Mouse (Mus musculus): ENCODE measurements around the gene Ptbp2. TPM values are rescaled to one million over a fixed set of nuclear protein-coding genes. Genes with fewer than 3 reads are reported as not detected.

The Ptbp2 gene
- polyA plus RNA-seq, 1 experiment from 2014 or later, result 95.7 TPM

DNA sequence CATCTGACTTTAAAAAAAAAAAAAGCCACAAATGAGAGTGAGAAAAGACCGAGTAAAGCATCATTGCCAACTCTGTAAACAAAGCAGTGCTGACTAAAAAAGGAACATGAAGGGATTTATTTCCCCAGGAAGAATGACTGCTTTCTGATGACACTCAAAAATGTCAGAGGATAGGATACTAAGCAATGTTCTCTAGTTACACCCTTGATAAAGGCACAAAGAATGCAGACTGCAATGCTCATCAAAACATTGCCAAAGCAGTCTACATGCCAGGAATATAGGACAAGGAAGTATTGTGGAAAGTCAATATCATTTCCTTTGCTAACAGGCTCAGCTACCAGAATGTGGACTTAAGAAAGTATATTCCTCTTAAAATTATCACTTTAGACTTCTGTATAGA lies 38.5 kb downstream of the Ptbp2 start:
- H3K27me3 ChIP-seq (ENCODE audit: control insufficient read depth, insufficient read depth, low read length), result no peaks in the 10 kb centered on the region
- H3K9me3 ChIP-seq (ENCODE audit: control insufficient read depth, low read length), result no peaks in the 10 kb centered on the region
- H3K4me1 ChIP-seq (ENCODE audit: control insufficient read depth, insufficient read depth, low read length), result no peaks in the 10 kb centered on the region
- no peak overlapping the region for H3K27ac ChIP-seq (ENCODE audit: low read depth, low read length)
- H3K36me3 ChIP-seq (ENCODE audit: control insufficient read depth, insufficient read depth, low read length), result peaks cover 31% of the 10 kb centered on the region
- no peak overlapping the region for H3K4me3 ChIP-seq (ENCODE audit: low read length)
- WGBS, result 63% methylated on average over 1 of the region's 1 CpGs
- no peak overlapping the region for H3K9ac ChIP-seq (ENCODE audit: low read depth, low read length)
- no peak overlapping the region for H3K4me2 ChIP-seq (replicated peaks; ENCODE audit: low read depth, low read length)
- no peak for ATAC-seq (ENCODE audit: low FRiP score, low TSS enrichment)

GRCm38 (mm10) chr3:119729863-119730262 lies 54.4 kb downstream of the Ptbp2 start:
- Histone ChIP-seq H3K4me1 (ENCODE audit: control insufficient read depth, insufficient read depth, low read length) (no peaks in the 10 kb centered on the region), H3K9ac (ENCODE audit: low read depth, low read length) (no peak overlapping the region), H3K36me3 (ENCODE audit: control insufficient read depth, insufficient read depth, low read length) (peaks cover 28% of the 10 kb centered on the region; the same call in 1 of the 2 replicates), H3K9me3 (ENCODE audit: control insufficient read depth, low read length) (no peaks in the 10 kb centered on the region), H3K27ac (ENCODE audit: low read depth, low read length) (no peak overlapping the region), H3K4me2 (replicated peaks; ENCODE audit: low read depth, low read length) (no peak overlapping the region), H3K4me3 (ENCODE audit: low read length) (no peak overlapping the region), H3K27me3 (ENCODE audit: control insufficient read depth, insufficient read depth, low read length) (no peaks in the 10 kb centered on the region)
- ATAC-seq (ENCODE audit: low FRiP score, low TSS enrichment), result no peak
- WGBS, result 81% methylated on average over 2 of the region's 2 CpGs

GRCm38 (mm10) chr3:119712066-119712465 lies 72.2 kb downstream of the Ptbp2 start:
- H3K9ac ChIP-seq (ENCODE audit: low read depth, low read length), result no peak overlapping the region
- no peak overlapping the region for H3K4me3 ChIP-seq (ENCODE audit: low read length)
- WGBS, result 96% methylated on average over 5 of the region's 5 CpGs
- no peaks in the 10 kb centered on the region for H3K27me3 ChIP-seq (ENCODE audit: control insufficient read depth, insufficient read depth, low read length)
- H3K4me2 ChIP-seq (replicated peaks; ENCODE audit: low read depth, low read length), result no peak overlapping the region
- H3K36me3 ChIP-seq (ENCODE audit: control insufficient read depth, insufficient read depth, low read length), result no peaks in the 10 kb centered on the region
- no peak overlapping the region for H3K27ac ChIP-seq (ENCODE audit: low read depth, low read length)
- no peaks in the 10 kb centered on the region for H3K4me1 ChIP-seq (ENCODE audit: control insufficient read depth, insufficient read depth, low read length)
- no peaks in the 10 kb centered on the region for H3K9me3 ChIP-seq (ENCODE audit: control insufficient read depth, low read length)
- peak; percentile 42; the same call in 1 of the 2 replicates for ATAC-seq (ENCODE audit: low FRiP score, low TSS enrichment)

- Histone ChIP-seq H3K9ac (ENCODE audit: low read depth, low read length) (no peak overlapping the region), H3K4me2 (replicated peaks; ENCODE audit: low read depth, low read length) (no peak overlapping the region), H3K9me3 (ENCODE audit: control insufficient read depth, low read length) (no peaks in the 10 kb centered on the region), H3K4me3 (ENCODE audit: low read length) (no peak overlapping the region), H3K4me1 (ENCODE audit: control insufficient read depth, insufficient read depth, low read length) (no peaks in the 10 kb centered on the region), H3K36me3 (ENCODE audit: control insufficient read depth, insufficient read depth, low read length) (no peaks in the 10 kb centered on the region), H3K27me3 (ENCODE audit: control insufficient read depth, insufficient read depth, low read length) (no peaks in the 10 kb centered on the region), H3K27ac (ENCODE audit: low read depth, low read length) (no peak overlapping the region)
- 94% methylated on average over 3 of the region's 3 CpGs for WGBS
- peak; percentile 63; the same call in 1 of the 2 replicates for ATAC-seq (ENCODE audit: low FRiP score, low TSS enrichment)
Measured at GRCm38 (mm10) chr3:119711503-119711902, 72.8 kb downstream of the Ptbp2 start.

GRCm38 (mm10) chr3:119701467-119701866 lies 82.8 kb downstream of the Ptbp2 start:
- no peak overlapping the region for H3K27ac ChIP-seq (ENCODE audit: low read depth, low read length)
- H3K4me3 ChIP-seq (ENCODE audit: low read length), result no peak overlapping the region
- peak; percentile 46; the same call in 1 of the 2 replicates for ATAC-seq (ENCODE audit: low FRiP score, low TSS enrichment)
- 53% methylated on average over 3 of the region's 3 CpGs for WGBS
- H3K9me3 ChIP-seq (ENCODE audit: control insufficient read depth, low read length), result no peaks in the 10 kb centered on the region
- H3K9ac ChIP-seq (ENCODE audit: low read depth, low read length), result no peak overlapping the region
- H3K27me3 ChIP-seq (ENCODE audit: control insufficient read depth, insufficient read depth, low read length), result no peaks in the 10 kb centered on the region
- no peaks in the 10 kb centered on the region for H3K36me3 ChIP-seq (ENCODE audit: control insufficient read depth, insufficient read depth, low read length)
- H3K4me2 ChIP-seq (replicated peaks; ENCODE audit: low read depth, low read length), result no peak overlapping the region
- no peaks in the 10 kb centered on the region for H3K4me1 ChIP-seq (ENCODE audit: control insufficient read depth, insufficient read depth, low read length)

DNA sequence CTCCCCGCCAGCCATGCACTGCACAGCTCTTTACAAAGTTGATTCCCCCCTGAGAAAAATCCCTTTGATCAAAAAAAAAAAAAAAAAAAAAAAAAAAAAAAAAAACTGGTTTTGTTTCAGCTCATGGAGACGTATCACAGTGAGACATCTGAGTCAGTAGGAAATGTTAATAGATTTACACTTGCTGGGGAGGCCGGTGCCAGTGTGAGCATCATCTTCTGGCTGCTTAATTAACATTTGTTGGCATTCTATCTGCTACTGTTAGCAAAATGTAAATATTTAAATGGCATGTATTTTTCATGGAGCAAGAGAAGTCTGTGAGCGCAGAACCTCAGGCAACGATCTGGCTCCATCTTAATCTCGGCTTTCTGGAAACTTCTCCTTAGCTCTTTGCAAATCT lies 99.5 kb downstream of the Ptbp2 start:
- Histone ChIP-seq H3K4me2 (replicated peaks; ENCODE audit: low read depth, low read length) (no peak overlapping the region), H3K9ac (ENCODE audit: low read depth, low read length) (no peak overlapping the region), H3K4me1 (ENCODE audit: control insufficient read depth, insufficient read depth, low read length) (no peaks in the 10 kb centered on the region), H3K36me3 (ENCODE audit: control insufficient read depth, insufficient read depth, low read length) (no peaks in the 10 kb centered on the region), H3K27me3 (ENCODE audit: control insufficient read depth, insufficient read depth, low read length) (no peaks in the 10 kb centered on the region), H3K4me3 (ENCODE audit: low read length) (no peak overlapping the region), H3K27ac (ENCODE audit: low read depth, low read length) (no peak overlapping the region), H3K9me3 (ENCODE audit: control insufficient read depth, low read length) (no peaks in the 10 kb centered on the region)
- ATAC-seq (ENCODE audit: low FRiP score, low TSS enrichment), result no peak
- whole genome bisulfite sequencing, result 52% methylated on average over 6 of the region's 6 CpGs

Small RNA genes within 50 kb of the gene (microRNA-seq; reads per million reads assigned to microRNA genes)
- not detected for gene Gm24744
